Mouse (Mus musculus) mesoderm, embryonic 11.5 days (tissue): ENCODE measurements around the gene F8a.
"Not testable (repeated sequence)": the region's sequence is repeated elsewhere in the genome, so short reads cannot be mapped to it uniquely, and the experiment has no call there.

Source experiments
- DNase-seq: peaks from one replicate; pipeline ENCODE4 v3.0.0-alpha.2; 2012; ENCODE audit warnings: low read depth, low spot score

The F8a gene

GRCm38 (mm10) chrX:73227914-73228605, at the start of gene F8a:
F8a (plus strand) TSS chrX:73228291.
- DNase-seq: peak; percentile 81

- peak; percentile 8 for DNase-seq
Measured at GRCm38 (mm10) chrX:73191934-73192333, 36.2 kb upstream of the F8a start, which contains the start of gene Xlr3b. Xlr3b (plus strand) TSS chrX:73192207.

- not testable (repeated sequence) for DNase-seq
Measured at GRCm38 (mm10) chrX:73213819-73214564, 14.1 kb upstream of the F8a start, which contains the start of gene Xlr4b. Xlr4b (plus strand) TSS chrX:73214333.

GRCm38 (mm10) chrX:73225365-73225764, 2.7 kb upstream of the F8a start:
- no peak for DNase-seq

- DNase-seq: peak; percentile 23
Measured at GRCm38 (mm10) chrX:73228606-73229214, 619 bp downstream of the F8a start.

GRCm38 (mm10) chrX:73229288-73229687, 1.2 kb downstream of the F8a start:
- no peak for DNase-seq

- DNase-seq: not testable (repeated sequence)
Measured at GRCm38 (mm10) chrX:73242821-73243325, 14.8 kb downstream of the F8a start, which contains the start of gene Xlr4c. Xlr4c (minus strand) TSS chrX:73243130.

- DNase-seq: not testable (repeated sequence)
Measured at GRCm38 (mm10) chrX:73262428-73262827, 34.3 kb downstream of the F8a start.

- not testable (repeated sequence) for DNase-seq
Measured at GRCm38 (mm10) chrX:73265270-73265669, 37.2 kb downstream of the F8a start, which contains the start of gene Xlr3c. Xlr3c (minus strand) TSS chrX:73265390.
